Mouse (Mus musculus) right cerebral cortex, postnatal 14 days (tissue): ENCODE data around the gene Fam83c.

Experiments used
- DNase-seq: peaks from one replicate; pipeline ENCODE4 v3.0.0; 2022

Gene Fam83c

DNA sequence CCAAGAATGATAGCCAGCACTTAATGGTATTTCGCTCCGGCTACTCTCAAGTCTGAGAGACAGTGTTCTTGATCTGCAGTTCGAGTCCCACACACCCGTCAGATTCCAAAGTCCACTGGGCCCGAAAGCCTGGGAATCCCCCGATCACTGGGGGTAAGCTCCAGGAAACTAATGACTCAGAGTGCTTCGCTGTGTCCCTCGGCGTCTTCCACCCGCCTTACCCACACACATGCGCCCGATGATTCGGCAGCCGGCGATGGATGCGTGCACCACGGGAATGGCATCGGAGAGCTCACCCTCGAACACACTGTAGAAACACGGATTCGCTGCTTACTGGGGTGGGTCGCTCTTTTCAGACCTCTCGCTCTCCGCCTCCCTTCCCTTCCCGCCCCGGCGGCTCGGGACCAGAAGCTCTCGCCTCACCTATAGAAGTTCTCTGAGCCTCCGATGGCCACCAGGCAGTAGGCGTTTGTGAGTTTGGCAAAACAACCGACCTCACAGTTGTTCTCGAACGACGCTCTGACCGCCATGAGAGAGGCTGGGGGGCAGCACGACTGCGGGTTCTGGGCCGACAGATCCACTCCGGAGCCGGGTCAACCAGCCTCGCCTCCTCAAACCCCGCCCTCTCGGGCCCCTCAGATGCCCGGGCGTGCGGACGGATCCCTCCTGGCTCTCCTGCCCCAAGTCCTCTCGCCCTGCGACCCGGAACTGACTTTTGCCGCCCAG is 8.6 kb downstream of the Fam83c start:
- DNase-seq: no peak

GRCm38 (mm10) chr2:155823722-155824121 is 10.9 kb downstream of the Fam83c start:
- no peak for DNase-seq

DNA sequence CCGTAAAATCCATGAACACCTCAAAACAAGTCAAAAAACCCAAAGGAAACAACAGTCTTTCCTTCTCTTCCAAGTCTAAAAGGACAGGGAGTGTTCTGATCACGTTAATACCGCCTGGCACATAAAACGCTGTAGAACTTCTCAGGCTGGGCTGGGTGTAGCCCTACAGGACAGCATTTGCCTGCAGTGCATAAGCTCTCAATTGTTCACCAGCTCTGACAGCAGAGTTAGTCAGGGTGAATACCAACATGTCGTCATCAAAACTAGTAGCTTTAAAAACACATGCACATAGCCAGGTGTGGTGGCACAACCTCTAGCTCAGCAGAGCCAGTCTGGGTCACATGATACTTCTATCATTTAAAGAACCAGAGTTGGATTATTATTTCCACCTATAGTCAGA is 13.9 kb downstream of the Fam83c start:
- DNase-seq: no peak

GRCm38 (mm10) chr2:155819449-155820251 is 15.0 kb downstream of the Fam83c start:
- DNase-seq: no peak

GRCm38 (mm10) chr2:155819392-155819448 is 15.4 kb downstream of the Fam83c start, which contains the start of gene BC029722:
Gene BC029722 (minus strand): TSS chr2:155819426.
- no peak for DNase-seq

- peak; percentile 91 for DNase-seq
These were observed 15.9 kb downstream of the Fam83c start for GRCm38 (mm10) chr2:155818596-155819391.

GRCm38 (mm10) chr2:155817301-155818245 is 17.1 kb downstream of the Fam83c start:
- no peak for DNase-seq

DNA sequence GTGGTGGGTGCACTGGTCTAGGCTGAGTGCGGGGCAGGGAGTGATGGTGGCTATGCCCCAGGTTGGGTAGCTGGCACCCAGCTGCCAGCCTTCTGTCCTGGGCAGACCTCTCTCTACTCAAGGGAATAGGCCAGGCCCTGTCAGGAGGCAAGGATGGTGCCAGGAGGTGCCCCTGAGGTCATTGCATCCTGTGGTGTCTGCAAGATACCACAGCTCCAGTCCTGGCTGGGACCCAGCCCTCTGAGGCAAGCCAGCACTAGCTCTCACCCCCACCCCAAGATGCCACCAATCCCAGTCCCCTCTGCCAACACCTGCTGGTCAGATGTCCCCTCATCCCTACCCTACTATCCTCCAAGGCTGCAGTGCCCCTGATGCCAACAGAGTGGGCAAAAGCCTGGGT is 18.5 kb downstream of the Fam83c start:
- no peak for DNase-seq

DNA sequence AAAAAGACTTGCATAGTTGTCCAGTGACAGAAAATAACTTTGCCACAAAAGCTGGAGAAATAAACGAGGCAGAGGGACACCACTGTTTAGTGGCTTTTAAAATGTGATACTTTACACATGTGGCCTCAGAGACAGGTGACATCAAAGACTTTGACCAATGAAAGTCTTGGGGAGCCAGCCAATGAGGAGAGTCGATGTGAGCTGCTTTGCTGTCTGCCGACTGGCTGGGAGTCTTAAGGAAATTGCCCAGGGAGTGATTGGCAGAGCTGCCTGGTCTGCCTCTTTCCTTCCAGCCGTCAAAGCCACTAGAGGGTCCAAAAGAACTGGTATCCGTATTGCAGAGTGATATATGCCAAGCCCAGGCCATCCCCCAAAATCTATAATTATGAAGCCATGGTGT is 19.8 kb downstream of the Fam83c start:
- DNase-seq: no peak

- DNase-seq: no peak
These were observed 22.0 kb downstream of the Fam83c start for GRCm38 (mm10) chr2:155812637-155813036.

DNA sequence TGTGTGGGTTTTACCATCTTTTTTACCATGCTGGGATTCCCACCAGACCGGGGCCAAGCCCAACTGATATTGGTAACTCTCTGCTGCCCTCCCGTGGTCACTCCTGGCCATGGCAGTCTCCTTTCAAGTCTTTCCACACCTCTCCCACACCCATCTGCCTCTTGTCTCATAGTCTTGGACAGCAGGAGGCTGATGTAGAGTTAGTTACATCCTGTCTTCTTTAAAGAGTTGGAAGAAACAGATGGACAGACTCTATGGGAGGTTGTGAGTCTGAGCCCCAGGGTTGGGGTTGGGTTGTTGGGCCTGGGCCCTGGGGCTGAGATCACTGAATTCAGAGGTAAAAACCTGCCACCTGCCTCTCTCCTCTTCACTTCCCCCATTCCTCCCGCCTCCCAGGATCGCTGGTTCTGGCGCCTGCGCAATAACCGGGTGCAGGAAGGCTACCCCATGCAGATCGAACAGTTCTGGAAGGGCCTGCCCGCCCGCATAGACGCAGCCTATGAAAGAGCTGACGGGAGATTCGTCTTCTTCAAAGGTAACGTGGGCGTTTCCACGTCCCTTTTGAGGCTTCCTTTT is 22.7 kb downstream of the Fam83c start:
- peak; percentile 82 for DNase-seq

- no peak for DNase-seq
These were observed 25.0 kb downstream of the Fam83c start for GRCm38 (mm10) chr2:155809620-155810019.

DNA sequence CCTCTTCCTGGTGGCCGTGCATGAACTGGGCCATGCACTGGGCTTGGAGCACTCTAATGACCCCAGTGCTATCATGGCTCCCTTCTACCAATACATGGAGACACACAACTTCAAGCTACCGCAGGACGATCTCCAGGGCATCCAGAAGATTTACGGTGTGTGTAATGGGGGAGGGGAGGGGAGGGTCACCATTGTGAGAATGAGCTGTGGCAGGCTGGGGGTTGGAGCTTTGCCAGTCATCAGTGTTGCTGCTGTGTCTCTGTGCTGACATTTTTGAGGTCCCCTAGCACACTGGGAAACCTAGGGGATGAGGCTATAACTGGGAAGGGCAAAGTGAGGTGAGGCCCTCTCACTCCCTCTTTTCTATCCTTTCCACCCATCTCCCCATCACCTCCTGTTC is 27.2 kb downstream of the Fam83c start:
- DNase-seq: no peak

DNA sequence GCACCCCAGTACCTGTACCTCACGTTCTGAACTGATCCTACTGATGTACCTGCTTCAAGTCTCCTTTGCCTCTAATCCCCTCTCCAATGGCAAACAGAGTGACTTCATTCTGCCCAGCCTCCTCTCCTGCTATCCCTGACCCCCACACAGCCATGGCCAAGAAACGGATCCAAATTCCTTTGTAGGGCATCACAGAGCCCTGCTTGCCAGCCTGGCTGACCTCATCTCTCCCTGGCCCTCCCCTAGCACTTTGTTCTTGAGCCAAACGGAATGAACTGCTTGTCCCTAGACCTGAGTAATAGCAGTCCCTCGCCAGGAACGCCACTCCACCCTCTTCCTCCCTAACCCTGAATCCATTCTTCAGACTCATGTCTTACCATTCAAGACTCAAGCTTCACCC is 28.1 kb downstream of the Fam83c start:
- no peak for DNase-seq

- no peak for DNase-seq
These were observed 28.8 kb downstream of the Fam83c start for GRCm38 (mm10) chr2:155805925-155806255.

DNA sequence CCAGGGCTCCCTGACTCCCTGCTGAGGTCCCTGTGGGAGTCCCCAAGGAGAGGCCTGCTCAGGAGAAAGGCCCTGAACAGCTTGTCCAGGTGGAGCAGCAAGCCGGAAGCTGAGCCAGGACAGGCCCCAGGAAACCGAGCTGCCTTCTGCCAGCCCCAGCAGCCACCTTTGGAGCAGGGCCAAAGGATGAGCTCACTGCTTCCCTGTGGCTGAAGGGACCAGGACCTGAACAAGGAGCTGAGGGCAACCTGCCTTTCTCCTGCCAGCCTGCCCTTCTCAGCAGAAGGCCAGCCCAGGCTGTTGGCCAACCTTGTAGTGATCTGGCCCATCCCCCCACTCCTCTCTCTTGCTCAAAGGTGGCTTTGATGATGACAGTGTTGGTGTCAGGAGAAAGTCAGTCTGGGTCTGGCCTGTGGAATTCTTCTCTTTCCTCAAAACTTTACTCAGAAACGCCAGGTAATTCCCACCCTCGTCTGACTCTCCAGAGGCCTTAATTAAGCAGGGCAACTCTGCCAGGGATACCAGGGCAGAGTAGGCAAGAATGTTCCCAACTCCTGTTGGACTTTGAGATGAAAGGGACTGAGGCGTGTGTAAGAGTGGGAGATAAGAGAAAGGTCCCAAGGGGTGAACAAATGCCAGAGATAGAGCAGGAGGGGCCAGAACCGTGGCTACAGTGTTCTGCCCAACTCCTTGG is 29.3 kb downstream of the Fam83c start:
- no peak for DNase-seq

DNA sequence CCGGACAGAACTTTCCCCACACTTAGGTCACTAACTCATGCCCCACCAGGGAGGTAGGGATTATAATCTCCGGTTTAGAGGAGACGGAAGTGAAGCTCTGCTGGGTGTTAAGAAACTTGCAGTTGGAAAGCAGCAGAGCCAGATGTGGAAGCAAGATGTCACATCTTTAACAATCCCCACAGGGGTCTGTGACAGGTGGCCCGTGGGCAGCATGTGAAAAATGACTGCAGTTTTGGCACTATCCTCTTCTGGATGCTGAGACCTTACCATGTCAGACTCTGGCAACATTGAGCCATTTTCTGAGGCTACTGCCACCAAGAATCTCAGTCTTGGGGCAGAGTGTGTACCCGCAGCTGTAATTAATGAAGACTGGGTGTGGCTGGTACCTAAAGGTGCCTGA is 30.6 kb downstream of the Fam83c start:
- DNase-seq: no peak

DNA sequence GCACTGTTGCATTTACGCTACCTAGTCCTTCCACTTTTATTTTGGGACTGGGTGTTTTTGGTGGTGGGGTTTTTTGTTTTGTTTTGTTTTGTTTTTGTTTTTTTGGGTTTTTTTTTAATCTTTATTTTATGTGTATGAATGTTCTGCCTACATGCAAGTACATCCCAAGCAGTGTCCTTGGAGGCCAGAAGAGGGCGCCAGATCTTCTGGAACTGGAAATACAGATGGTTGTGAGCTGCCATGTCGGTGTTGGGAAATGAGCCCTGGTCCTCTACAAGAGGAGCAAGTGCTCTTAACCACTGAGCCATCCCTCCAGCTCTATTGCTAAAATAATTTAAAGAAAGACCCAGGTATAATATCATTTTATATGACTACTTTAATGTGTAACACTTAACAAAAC is 31.9 kb downstream of the Fam83c start:
- DNase-seq: no peak

- DNase-seq: no peak
These were observed 36.0 kb downstream of the Fam83c start for GRCm38 (mm10) chr2:155798613-155799012.

DNA sequence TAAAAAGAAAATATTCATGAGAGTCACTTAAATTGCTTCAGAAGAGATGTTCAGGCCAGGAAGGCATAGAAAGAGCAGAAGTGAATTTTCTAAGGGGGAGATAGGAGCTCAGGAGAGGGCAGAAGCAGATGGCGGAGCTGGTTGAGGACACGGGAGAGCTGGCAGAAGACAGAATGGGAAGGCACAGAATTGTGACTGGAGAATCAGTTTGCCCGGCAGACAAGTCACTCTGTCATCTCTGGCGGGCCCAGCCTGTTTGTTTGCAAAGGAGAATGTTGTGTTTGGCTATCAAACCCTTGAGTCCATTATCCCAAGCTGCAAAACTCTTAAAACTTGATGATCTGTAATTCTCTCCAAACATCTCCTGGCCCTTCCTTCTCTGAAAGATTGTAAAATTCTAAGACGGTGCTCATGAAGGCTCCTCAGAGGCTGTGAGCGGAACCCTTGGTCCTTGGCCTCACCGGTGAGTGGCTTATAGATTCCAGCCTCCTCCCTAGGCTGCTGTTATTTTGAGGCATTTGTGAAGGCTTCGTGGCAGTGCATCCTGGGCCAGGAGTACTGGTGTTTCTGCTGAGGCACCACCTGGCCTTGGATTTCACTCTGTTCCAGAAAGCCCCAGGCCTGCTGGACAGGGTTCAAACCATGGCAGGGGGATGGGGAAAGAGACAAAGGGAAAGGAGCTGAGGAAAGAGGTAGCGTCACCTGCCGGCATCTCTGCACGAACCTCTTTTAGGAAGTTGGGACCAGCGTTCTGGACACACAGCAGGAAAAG is 39.8 kb downstream of the Fam83c start:
- no peak for DNase-seq

DNA sequence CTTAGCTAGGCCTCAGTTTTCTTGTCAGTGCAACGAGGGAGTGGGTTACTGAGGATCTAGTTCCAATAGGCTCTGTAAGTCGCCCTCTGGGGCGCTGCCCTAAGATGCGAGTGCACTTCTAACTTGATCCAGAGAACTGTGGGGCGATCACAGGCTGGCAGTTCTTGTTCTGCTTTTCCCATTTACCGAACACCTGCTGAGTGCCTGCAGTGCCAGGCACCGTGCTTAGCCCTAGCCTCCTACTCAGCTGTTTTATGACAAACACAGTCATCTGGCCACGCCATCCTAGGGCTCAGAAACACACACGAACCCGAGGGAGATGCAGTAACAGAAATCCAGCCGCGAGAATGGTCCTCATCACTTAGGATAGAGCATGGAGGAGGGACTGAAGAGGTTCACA is 41.8 kb downstream of the Fam83c start:
- DNase-seq: no peak
